Mouse (Mus musculus) liver, adult 2 months (tissue): ENCODE measurements at regions not wholly inside any gene's neighbourhood (a gene's known extent, or its start where the extent isn't known, plus 50 kb on each side); places are given as distances from the start of the nearest gene placed in this dataset.
A peak's percentile ranks its signal among the peaks of the same experiment; 100 is the strongest.

Experiments
- DNase-seq: peaks from one replicate; pipeline ENCODE4 v3.0.0-alpha.2; 2011; ENCODE audit warnings: low read depth, low spot score; ENCODE audit errors: extremely low read depth
- H3K27ac ChIP-seq: fragments of 200-500 bp; replicated peaks from 2 replicates; pipeline ENCODE4 v1.5.1; 2012; ENCODE audit warnings: low read depth, mild to moderate bottlenecking, control low read depth, inconsistent platforms, low read length; ENCODE audit not compliant: insufficient read depth
- H3K27me3 ChIP-seq: fragments of 200-500 bp; 2 replicates; pipeline ENCODE4 v1.6.1; 2012; ENCODE audit warnings: mild to moderate bottlenecking, moderate library complexity, low read length, inconsistent platforms; ENCODE audit not compliant: control insufficient read depth, insufficient read depth
- H3K36me3 ChIP-seq: fragments of 200-500 bp; 2 replicates; pipeline ENCODE4 v1.6.1; 2012; ENCODE audit warnings: low read length, inconsistent platforms; ENCODE audit not compliant: control insufficient read depth, insufficient read depth
- H3K4me1 ChIP-seq: fragments of 200-500 bp; 2 replicates; pipeline ENCODE4 v1.6.1; 2011; ENCODE audit warnings: low read length; ENCODE audit not compliant: control insufficient read depth, insufficient read depth
- H3K4me3 ChIP-seq: fragments of 200-500 bp; 2 replicates; pipeline ENCODE4 v1.5.1; 2011; ENCODE audit warnings: low read depth, mild to moderate bottlenecking, control low read depth, low read length, moderate library complexity; ENCODE audit not compliant: insufficient read depth
- H3K79me2 ChIP-seq: fragments of 200-500 bp; 2 replicates; pipeline ENCODE4 v1.6.1; 2012; ENCODE audit warnings: inconsistent platforms, mild to moderate bottlenecking, low read length, moderate library complexity; ENCODE audit not compliant: control insufficient read depth, insufficient read depth
- H3K9ac ChIP-seq: fragments of 200-500 bp; 2 replicates; pipeline ENCODE4 v1.6.1; 2012; ENCODE audit warnings: low read depth, mild to moderate bottlenecking, control low read depth, inconsistent platforms, low read length
- CTCF ChIP-seq: fragments of 200-500 bp; IDR thresholded peaks from 2 replicates; pipeline ENCODE4 v1.5.1; 2011; ENCODE audit warnings: low read depth, low read length, control low read depth
- POLR2A ChIP-seq: fragments of 200-500 bp; IDR thresholded peaks from 2 replicates; pipeline ENCODE4 v1.6.1; 2011; ENCODE audit warnings: low read length, control low read depth; ENCODE audit not compliant: insufficient read depth; ENCODE audit errors: extremely low read depth
- WGBS: fragments of 180-500 bp; shearing (Covaris S2); methylation state at CpG from one replicate; pipeline ENCODE4 v1.1.7; 2018; 5-methylcytosine and 5-hydroxymethylcytosine counted together

DNA sequence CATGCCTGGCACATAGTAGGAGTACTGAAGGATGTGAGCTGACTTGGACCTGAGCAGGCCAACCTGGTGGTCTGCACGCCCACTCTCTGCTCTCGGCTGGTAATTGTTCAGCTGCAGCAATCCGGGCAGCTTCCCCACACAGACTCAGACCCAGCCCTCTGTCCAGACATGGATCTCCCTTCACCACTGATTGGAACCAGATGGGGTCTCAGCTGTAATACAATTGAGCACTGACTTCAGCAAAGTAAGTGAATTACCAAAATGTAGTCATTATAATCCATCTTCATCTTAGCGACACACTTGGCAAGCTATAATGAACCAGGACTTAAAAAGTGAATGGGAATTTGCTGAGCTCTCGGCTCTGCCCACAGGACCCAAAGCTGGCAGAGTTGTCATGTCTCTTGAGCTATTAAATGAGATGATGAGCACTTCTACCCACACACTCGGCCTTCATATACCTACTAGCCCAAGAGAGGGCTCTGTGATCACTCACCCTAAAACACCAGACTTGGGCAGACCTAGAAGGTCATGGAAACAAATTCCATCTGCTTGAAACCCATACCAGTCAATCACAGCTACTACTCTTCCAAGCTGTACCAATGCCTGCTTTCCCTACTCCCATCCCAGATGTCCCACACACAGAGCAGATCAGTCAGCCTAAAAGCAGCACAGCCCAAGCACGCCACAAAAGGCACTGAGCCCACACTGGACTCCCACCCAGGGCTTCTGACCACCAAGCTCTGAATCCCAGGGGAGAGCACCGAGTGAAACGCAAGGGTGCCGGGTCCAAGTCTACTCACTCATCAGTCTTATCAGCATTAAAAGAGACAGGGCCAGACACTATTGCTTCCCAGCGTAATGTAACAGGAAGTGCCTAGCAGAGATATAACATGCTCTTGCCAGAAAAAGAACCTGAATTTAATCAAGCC is 231.2 kb upstream of the Zfp637 start:
- Histone ChIP-seq H3K9ac (no peak overlapping the region), H3K4me1 (peaks cover 7% of the 10 kb centered on the region), H3K4me3 (no peak overlapping the region), H3K79me2 (no peaks in the 10 kb centered on the region; the same call in 1 of the 2 replicates), H3K36me3 (no peaks in the 10 kb centered on the region), H3K27ac (no peak overlapping the region), H3K27me3 (no peaks in the 10 kb centered on the region)
- TF ChIP-seq POLR2A (no peak), CTCF (no peak)
- WGBS = 69% methylated on average over 11 of the region's 11 CpGs
- no peak for DNase-seq

DNA sequence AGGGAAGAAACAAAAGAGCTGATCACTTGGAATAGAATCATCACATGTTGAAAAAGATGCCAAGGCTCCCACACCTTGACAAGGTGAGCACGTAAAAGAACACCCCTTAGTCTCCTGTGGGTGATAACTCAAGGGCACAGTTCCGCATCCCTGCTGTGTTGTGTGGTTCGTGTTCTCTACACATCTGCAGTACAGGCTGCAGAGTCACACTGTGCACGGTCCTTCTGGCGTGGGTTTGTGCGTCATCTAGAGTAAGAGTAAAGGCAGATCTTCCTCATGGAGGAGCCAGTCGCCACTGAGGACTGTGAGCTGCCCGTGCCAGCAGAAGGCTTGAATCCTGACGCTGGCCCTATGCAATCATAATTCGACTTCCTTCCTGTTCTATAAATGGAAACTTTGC is 229.7 kb upstream of the Zfp637 start:
- Histone ChIP-seq H3K27ac (no peak overlapping the region), H3K79me2 (no peaks in the 10 kb centered on the region; the same call in 1 of the 2 replicates), H3K4me1 (peaks cover 7% of the 10 kb centered on the region), H3K9ac (no peak overlapping the region), H3K36me3 (no peaks in the 10 kb centered on the region), H3K27me3 (no peaks in the 10 kb centered on the region), H3K4me3 (no peak overlapping the region; the same call in 1 of the 2 replicates)
- WGBS = 23% methylated on average over 10 of the region's 10 CpGs
- DNase-seq = peak; percentile 32
- 0 out of 2 replicates have a peak, but pooled peaks have one; percentile 10 for TF ChIP-seq CTCF
- no peak for TF ChIP-seq POLR2A

DNA sequence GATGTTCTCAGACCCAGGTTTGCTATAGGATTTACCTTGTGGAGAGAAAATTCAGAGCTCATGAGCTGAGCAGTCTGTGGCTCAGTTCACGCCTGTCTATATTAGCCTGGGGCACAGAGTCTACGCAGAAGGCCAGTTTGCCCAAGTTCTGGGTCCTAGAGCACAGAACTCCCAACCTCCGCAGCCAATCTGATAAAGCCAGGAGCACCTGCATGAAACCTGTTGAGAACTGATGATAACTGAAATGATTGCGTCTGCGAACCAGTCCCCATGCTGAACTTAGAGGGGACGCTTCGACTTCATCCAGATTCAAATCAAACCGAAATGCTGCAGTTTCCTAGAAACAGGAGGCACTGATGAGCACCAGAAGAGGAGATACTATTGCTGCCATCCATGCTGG is 229.0 kb upstream of the Zfp637 start:
- Histone ChIP-seq H3K4me3 (peak overlapping the region; percentile 26), H3K4me1 (peaks cover 7% of the 10 kb centered on the region), H3K27ac (peak overlapping the region; percentile 68), H3K27me3 (no peaks in the 10 kb centered on the region), H3K9ac (peak overlapping the region; percentile 7; the same call in 1 of the 2 replicates), H3K36me3 (no peaks in the 10 kb centered on the region), H3K79me2 (no peaks in the 10 kb centered on the region; the same call in 1 of the 2 replicates)
- 33% methylated on average over 8 of the region's 8 CpGs for WGBS
- TF ChIP-seq CTCF = no peak
- DNase-seq = peak; percentile 81

DNA sequence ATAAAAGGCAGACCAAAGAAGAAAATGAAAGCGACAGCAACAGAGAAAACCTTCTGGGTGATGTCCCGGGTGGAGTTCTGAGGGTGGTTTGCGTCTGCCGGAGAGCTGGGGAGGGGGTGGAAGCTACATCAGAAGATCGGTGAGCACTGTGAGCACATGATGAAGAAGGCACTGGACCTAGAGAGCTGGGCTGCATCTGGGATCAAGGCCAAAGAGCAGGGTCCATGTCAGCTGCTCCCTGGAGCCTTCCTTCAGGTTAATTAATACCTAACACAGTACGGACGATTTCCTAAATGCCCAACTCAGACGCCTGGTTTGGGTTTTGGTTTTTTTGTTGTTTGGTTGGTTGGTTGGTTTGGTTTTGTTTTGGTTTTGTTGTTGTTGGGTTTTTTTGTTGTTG is 228.6 kb upstream of the Zfp637 start:
- Histone ChIP-seq H3K27me3 (no peaks in the 10 kb centered on the region), H3K36me3 (no peaks in the 10 kb centered on the region), H3K9ac (peak overlapping the region; percentile 7; the same call in 1 of the 2 replicates), H3K27ac (peak overlapping the region; percentile 68), H3K4me3 (peak overlapping the region; percentile 26), H3K79me2 (no peaks in the 10 kb centered on the region; the same call in 1 of the 2 replicates), H3K4me1 (peaks cover 7% of the 10 kb centered on the region)
- TF ChIP-seq POLR2A (no peak), CTCF (no peak)
- peak; percentile 95 for DNase-seq
- WGBS = 25% methylated on average over 8 of the region's 8 CpGs

DNA sequence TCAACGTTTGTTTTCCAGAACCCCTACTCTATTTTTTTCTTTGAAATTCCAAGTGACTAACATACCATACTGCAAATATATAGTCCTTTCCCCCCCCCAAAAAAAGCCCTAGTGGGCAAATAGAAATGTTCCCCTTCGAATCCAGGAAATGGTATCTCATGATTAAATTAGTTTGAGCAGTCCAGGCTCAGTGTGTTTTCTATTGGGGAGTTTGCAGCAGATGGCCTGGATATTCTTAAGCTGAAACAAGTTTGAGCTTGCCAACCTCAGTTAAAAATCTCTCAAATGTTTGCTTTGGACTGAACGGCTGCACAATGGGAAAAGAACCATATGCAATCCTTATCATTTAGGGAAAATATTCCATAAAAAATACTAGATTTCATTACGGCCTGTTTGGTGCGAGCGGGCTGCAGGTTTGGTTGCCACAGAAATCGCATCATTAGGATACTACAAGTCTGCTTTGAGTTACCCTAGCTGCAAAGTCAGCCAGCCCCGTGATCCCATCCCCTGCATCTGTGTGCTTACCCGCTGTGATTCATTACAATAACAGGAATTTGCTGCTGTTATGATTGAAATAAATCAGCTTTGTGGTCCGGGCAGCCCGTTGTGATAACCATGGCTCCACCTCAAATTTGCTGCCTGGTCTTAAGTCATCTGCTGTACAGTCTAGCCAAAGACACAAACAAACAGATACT is 227.2 kb upstream of the Zfp637 start:
- H3K9ac ChIP-seq = no peak overlapping the region
- TF ChIP-seq CTCF (no peak), POLR2A (no peak)
- no peaks in the 10 kb centered on the region; the same call in 1 of the 2 replicates for H3K79me2 ChIP-seq
- WGBS = 71% methylated on average over 11 of the region's 11 CpGs
- peaks cover 7% of the 10 kb centered on the region for H3K4me1 ChIP-seq
- peak; percentile 39 for DNase-seq
- no peak overlapping the region for H3K27ac ChIP-seq
- H3K4me3 ChIP-seq = no peak overlapping the region
- no peaks in the 10 kb centered on the region for H3K36me3 ChIP-seq
- H3K27me3 ChIP-seq = no peaks in the 10 kb centered on the region

DNA sequence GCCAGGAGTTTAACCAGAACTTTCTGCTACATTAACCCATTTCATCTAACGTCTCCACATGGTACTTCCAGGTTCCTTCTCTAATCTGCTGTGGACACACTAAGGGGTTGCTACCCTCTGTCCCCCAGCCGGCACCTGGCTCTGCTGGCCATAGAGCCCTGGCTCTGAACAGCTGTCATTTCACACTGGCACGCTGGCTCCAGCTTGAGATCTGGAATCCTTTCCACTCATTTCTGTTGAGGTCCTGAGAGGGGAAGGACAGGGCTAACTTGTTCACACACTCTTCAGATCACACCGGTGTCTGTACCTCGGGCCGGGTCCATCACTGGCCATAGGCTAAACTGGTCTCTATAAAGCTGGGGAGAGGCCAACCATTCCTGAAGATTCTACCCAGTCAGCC is 226.6 kb upstream of the Zfp637 start:
- Histone ChIP-seq H3K27ac (no peak overlapping the region), H3K79me2 (no peaks in the 10 kb centered on the region; the same call in 1 of the 2 replicates), H3K9ac (no peak overlapping the region), H3K4me3 (no peak overlapping the region), H3K36me3 (no peaks in the 10 kb centered on the region), H3K4me1 (peaks cover 7% of the 10 kb centered on the region), H3K27me3 (no peaks in the 10 kb centered on the region)
- no peak for DNase-seq
- 93% methylated on average over 6 of the region's 6 CpGs for WGBS
- TF ChIP-seq CTCF (no peak), POLR2A (no peak)
